ENCODE assay signal across 8 mouse cellular contexts in the genomic region with DNA sequence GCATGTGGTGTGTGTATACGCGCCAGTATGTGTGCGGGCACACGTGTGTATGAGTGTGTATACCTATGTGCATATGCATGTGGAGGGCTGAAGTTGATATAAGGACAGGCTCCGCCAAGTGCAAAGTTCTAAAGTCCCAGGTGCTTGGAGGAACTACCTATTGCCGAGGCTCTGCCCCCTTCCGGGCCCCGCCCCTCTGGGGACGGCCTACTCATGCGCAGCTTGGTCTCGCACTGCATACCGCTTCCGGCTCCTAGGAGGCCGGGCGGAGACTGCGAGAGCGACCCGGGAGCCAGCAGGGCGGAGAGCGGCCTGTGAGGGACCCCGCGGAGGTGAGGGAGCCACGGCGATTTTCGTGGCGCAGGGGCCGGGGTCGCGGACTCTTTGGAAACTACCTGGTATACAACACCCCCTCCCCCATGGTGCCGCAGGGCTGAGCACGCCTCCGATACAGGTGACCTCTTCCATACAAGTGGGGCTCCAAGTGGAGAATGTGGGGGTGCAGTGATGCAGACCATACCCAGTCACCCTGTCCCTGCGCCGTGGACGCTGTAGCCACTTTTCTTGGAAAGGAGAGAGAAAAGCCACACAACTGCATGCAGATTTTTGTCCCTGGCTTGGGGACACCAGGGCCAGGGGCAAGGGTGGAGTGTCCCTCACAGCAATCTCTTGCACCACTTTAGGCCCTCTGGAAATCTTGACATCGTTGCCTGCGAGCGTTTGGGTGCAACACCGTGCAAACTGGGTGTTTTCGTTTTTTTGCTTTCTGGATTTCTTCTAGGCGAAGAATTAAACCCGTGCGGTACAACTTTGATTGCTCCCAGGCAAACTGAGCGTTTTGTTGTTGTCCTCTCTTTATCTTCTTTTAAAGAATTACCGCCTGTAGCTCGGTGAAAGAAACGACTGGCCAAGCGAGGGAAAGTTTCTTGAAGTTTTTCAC. TPM values are rescaled to one million over a fixed set of nuclear protein-coding genes. Genes with fewer than 3 reads are reported as not detected.
DNase-seq lines count a peak whose midpoint lies in the region; ATAC-seq and TF ChIP-seq lines count a peak whose summit lies in the region.

A gene (plus strand): TSS at position 236 of the 940 bp plus-strand sequence.

- peak; percentile 74 for TF ChIP-seq POLR2A in testis, adult 2 months (IDR thresholded peaks at IDR 0.05; ENCODE audit: control insufficient read depth, low read depth, low read length)

- CTCF ChIA-PET in Patski (lab: Charles Lee) = interaction anchor here (0.7 to 2.8 kb wide), 7 partner anchors 12 to 57 kb away, joined by 3 to 18 read pairs (median 4); no protein-coding TSS in a partner anchor

- peak within 1 kb of the TSS; percentile 89 for H3K27ac ChIP-seq in layer of hippocampus, adult 2 months
- H3K27ac ChIP-seq in neural tube, embryonic 15.5 days (replicated peaks) = peak within 1 kb of the TSS; percentile 54; the same call in 1 of the 2 replicates
- H3K27ac ChIP-seq in testis, adult 2 months (ENCODE audit: control insufficient read depth, insufficient read depth, low read depth, low read length) = peak within 1 kb of the TSS; percentile 5; the same call in 1 of the 2 replicates

- peaks cover 30% of the 10 kb centered on the region for H3K4me1 ChIP-seq in neural tube, embryonic 15.5 days
- H3K4me1 ChIP-seq in testis, adult 2 months (ENCODE audit: control insufficient read depth, insufficient read depth, low read length) = peaks cover 11% of the 10 kb centered on the region

- no peaks in the 10 kb centered on the region for H3K9me3 ChIP-seq in neural tube, embryonic 15.5 days (replicated peaks)

- POLR2A ChIA-PET in Patski (lab: Charles Lee) = interaction anchor here (0.6 to 1.5 kb wide), 3 partner anchors 39 to 101 kb away, joined by 3 to 4 read pairs (median 3); no protein-coding TSS in a partner anchor

- H3K9ac ChIP-seq in neural tube, embryonic 15.5 days (replicated peaks) = peak within 1 kb of the TSS; percentile 86

- 2% methylated on average over 48 of the region's 48 CpGs for WGBS in neural tube, embryonic 15.5 days

- H3K27me3 ChIP-seq in Patski = no peaks in the 10 kb centered on the region
- H3K27me3 ChIP-seq in neural tube, embryonic 15.5 days (replicated peaks) = no peaks in the 10 kb centered on the region
- H3K27me3 ChIP-seq in testis, adult 2 months (ENCODE audit: control insufficient read depth, insufficient read depth, low read length) = no peaks in the 10 kb centered on the region

- H3K4me2 ChIP-seq in neural tube, embryonic 15.5 days = peak within 1 kb of the TSS; percentile 83

- ATAC-seq in Patski = peak; percentile 89
- peak; percentile 81 to 91 for ATAC-seq in hematopoietic stem cell, adult 5-6 weeks (replicated peaks in 1 of 2; ENCODE audit: insufficient read depth in 1 of 2, low FRiP score in 2 of 2, low TSS enrichment in 1 of 2, low read depth in 1 of 2, poor library complexity in 2 of 2, severe bottlenecking in 2 of 2)
- peak; percentile 99 for ATAC-seq in neural tube, embryonic 15.5 days (ENCODE audit: low FRiP score)

- H3K36me3 ChIP-seq in neural tube, embryonic 15.5 days = no peaks in the 10 kb centered on the region
- no peaks in the 10 kb centered on the region for H3K36me3 ChIP-seq in testis, adult 2 months (ENCODE audit: control insufficient read depth, insufficient read depth, low read length)

- no peak for DNase-seq in Patski (ENCODE audit: low read depth, low spot score)
- DNase-seq in cerebellum, postnatal 10 days = peak; percentile 84 to 91
- peak; percentile 63 to 86 for DNase-seq in frontal cortex, adult 2 months (ENCODE audit: extremely low spot score in 1 of 2, low spot score in 1 of 2)
- peak; percentile 87 to 90 for DNase-seq in layer of hippocampus, adult 2 months (ENCODE audit: low spot score in 2 of 2)
- peak; percentile 91 to 94 for DNase-seq in lung, adult 18-20 months

- in situ Hi-C loops in Patski (cut with MboI; ENCODE audit: low pct_unique_long_range_greater_than_20kb) = no loop called here

- H3K4me3 ChIP-seq in layer of hippocampus, adult 2 months = peak within 1 kb of the TSS; percentile 82
- peak within 1 kb of the TSS; percentile 84 for H3K4me3 ChIP-seq in neural tube, embryonic 15.5 days (replicated peaks)
- H3K4me3 ChIP-seq in testis, adult 2 months (ENCODE audit: control insufficient read depth, low read depth, low read length) = peak within 1 kb of the TSS; percentile 77

- no peak for TF ChIP-seq CTCF in Patski (IDR thresholded peaks at IDR 0.05)
- TF ChIP-seq CTCF in layer of hippocampus, adult 2 months (conservative IDR thresholded peaks at IDR 0.05) = peak; percentile 26; the same call in 1 of the 2 replicates
- no peak for TF ChIP-seq CTCF in testis, adult 2 months (IDR thresholded peaks at IDR 0.05; ENCODE audit: control insufficient read depth, insufficient read depth, insufficient replicate concordance, low read depth, low read length)

RNA-seq across cellular contexts. Expression of the gene that starts here (rescaled TPM):
- 37.0 TPM for polyA plus RNA-seq in Patski (2021)
- polyA plus RNA-seq in frontal cortex, adult 2 months (2012; rRNA removed) = 29.1 and 33.8 TPM in 2 replicates
- total RNA-seq in hematopoietic stem cell, adult 5-6 weeks (2017) = 39.8 and 51.0 TPM in 2 replicates
- total RNA-seq in layer of hippocampus, adult 2 months (2021) = 10 to 100 TPM; 43.7 to 46.7 TPM
- polyA plus RNA-seq in neural tube, embryonic 15.5 days (2015; fragmentation: Nextera tagmentation; extraction: Ambion mirVana) = 8.1 and 9.5 TPM in 2 replicates
- 6.7 and 8.2 TPM in 2 replicates for polyA plus RNA-seq in testis, adult 2 months (2012; rRNA removed)

Comparison
In these comparisons a context has a peak if more than half of its experiments do, and no peak if none do; other contexts are left out.
1. H3K27ac ChIP-seq: peak in every context shown above with its lines; median percentile 89 in layer of hippocampus, adult 2 months; 54 in neural tube, embryonic 15.5 days; 5 in testis, adult 2 months.